Mouse (Mus musculus) 3T3-L1 (cell line): ENCODE results near the gene Trit1.

Experiments used
- DNase-seq: peaks from one replicate; pipeline ENCODE4 v3.0.0-alpha.2; 2015; ENCODE audit warnings: low read depth, low spot score

Gene Trit1

DNA sequence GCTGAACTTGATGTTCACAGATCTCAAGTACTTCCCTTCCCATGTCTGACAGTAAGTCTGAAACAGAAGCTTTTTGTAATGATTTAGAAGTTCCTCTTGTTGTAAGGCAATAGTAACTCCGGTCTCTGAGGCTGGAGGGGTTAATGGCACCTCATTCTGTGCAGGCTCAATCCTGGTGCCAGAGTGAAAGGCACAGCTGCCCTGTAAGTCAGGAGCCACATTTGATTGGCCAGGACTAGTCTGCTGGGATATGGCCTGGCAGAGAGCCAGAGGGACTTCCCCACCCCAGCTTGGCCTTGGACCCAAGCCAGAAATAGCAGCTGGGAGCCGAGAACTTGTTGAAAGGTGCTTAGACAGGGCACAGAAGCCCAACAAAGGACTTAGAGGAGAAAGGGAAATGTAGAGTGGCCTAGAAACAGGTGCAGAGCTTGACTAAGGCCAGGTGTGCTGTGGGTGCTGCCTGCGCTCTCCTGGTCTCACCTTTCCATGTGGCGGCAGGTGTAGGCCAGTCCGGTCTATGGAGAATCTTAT is 34.3 kb downstream of the Trit1 start:
- peak; percentile 47 for DNase-seq

DNA sequence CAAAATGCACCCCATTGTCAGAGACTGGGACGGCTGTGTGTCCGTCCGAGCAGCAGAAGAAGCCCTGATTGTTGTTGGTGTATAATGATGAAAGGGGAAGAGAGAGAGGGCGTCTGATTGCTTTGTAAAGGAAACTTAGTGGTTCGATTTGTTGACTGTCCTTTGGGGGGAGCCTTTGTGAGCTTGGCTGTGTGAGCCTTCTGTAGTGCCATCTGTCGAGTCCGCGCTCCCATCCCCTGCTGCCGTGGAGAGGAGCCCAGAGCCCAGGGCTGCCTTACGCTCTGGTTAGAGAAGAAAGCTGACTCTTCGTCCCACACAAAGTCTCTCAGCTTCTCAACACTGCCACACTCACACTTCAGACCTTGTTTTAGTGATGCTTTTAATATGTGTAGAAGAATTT is 36.8 kb downstream of the Trit1 start:
- no peak for DNase-seq

DNA sequence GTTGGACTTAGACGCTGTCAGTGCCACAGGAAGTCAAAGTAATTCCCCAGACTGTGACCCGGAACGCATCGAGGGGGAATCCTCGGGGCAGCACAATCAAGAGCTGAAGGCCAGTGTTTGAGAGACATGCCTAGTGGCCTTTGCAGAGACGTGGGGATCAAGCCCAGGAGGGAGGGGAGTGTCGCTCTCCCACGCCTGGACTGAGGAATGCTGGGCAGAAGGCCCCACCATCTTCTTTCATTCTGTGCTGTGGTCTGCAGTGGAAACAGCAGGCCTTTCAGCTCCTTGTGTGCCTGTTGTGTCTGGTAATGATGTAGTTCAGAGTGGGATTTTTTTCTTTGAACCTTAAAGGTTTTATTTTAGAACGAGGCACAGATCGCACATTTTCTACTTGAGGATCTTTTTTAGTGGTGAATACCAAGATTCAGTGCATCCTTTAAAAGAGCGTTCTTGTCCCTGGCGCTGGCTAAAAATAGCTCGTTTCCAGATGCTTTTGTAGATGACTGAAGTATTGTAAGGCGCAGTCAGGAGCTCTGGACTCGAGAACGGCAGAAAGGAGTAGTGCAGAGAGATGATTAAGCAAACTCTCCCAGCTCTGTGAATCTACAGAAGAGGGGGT is 37.9 kb downstream of the Trit1 start:
- no peak for DNase-seq

DNA sequence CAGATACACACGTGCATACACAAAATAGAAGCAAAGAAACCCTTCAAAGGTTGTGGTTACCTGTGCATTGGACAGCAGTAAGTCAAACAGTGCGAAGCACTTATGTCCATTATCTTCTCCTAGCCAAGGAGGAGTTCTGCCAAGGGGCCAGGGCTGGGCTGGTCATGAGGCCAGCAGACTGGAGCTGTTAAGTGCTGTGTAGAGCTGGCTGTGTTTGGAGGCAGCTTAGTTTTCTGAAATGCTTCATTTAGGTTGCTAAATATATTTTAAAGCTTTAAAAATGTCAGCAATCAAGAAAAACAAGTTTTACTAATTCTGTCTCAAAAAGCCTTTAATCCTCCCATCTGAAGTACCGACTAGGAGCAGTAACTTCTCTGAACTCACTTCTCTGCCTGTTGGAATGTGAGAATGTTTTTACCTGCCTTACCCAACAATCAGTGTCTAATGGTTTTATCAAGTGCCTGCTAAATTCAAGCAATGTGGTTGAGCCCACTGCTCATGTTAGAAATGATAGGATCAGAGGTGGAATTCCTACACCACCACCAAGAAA is 40.2 kb downstream of the Trit1 start:
- no peak for DNase-seq

DNA sequence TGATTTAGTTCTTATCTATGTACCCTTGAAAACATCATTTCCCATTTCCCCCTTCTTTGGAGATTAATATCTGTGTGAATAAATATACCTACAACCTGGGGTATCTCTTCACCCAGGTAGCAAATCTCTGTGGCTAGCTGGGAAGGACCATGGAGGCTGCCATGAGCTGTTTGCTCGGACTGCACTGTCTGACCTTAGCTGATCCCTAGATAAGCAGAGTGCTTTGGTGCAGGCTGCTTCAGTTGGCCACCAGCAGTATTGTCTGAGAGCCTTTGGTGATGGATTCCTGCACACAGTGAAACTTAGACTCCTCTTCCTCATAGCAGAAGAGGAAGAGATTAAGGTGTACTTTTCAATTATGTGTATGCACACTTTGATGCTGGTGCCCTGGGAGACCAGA is 41.6 kb downstream of the Trit1 start:
- no peak for DNase-seq

DNA sequence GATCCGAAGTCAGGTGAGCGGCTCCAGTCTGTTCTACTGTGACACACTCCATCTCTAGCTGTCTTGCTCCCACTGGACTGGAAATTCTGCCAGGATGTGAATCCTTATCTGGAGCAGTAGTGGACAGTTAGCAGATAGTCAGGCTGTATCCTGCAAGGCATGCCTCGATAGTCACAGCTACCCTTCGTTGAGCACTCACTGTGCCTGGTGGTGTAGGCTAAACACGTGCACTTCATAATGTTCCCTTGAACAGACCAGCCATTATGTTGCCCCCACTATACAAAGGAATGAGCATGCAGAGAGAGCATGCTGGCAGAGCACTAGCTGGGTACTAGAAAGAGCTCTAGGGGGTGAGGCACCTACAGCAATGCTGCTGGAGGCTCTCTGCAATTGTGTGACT is 45.3 kb downstream of the Trit1 start:
- no peak for DNase-seq

DNA sequence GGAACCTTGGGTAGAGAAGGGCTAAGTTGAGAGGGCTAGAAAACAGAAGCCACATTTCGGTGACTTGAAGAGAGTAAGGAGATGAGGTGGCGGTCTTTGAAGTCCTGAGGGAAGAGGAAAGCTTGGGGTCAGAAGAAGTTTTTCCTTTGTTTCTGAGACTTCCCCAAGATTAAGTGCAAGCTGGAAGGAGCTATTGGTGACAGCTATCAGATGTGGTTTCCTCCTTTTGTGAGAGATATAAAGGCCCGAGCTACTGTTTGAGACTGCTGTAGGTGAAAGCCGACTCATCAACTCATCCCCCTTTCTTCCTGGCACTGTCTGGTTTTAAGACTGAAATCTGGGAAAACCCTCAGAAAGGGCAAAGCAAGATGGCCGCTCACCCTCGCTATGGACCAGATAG is 52.2 kb downstream of the Trit1 start:
- no peak for DNase-seq

DNA sequence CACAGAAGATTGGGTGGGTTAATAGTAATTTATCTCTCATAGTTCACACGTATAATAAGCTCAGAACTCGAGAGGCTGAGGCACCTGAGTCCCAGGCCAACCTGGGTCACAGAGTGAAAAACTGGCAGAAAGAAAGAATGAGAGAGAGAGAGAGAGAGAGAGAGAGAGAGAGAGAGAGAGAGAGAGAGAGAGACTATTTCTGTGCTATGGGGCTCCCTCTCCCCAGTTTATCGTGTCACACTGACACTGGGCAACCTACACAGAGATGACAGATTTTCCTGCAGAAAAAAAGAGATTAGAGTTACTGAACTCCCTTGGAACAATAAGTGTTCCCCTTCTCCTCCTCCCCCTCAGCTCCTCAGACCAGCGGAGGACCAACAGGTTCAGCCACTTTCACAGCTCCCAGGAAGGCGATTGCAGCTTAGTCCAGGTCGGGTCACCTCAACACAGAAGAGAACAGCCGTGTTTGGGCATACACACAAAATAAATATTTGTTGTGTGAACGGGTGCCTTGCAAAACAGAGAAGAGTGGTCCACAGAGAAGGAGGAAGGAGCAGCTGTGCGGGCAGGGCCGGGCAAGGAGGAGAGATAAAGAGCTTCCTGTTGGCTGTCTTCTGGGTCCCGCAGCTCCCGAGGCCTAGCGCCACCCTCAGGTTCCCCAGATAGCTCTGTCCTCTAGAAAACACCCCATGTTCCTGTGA is 55.0 kb downstream of the Trit1 start:
- peak; percentile 24 for DNase-seq

DNA sequence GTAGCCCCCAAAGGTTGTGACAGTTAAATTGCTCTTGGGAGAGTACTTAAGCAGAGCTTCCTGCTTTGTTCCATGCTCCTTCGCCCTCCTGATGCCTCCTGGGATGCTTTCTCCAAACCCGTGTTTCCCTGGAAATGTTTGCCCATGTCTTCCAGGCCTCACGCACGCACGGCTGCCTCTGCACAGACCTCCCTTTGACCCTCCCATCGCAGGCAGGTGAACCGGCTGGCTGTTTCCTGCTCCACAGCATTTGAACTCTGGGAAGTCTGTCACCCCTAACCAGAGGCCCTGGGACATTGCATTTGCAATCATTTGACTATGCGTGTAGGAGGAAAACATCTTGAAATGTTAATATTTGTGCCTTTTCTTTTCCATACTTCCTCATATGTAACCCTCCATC is 60.5 kb downstream of the Trit1 start:
- DNase-seq: no peak

DNA sequence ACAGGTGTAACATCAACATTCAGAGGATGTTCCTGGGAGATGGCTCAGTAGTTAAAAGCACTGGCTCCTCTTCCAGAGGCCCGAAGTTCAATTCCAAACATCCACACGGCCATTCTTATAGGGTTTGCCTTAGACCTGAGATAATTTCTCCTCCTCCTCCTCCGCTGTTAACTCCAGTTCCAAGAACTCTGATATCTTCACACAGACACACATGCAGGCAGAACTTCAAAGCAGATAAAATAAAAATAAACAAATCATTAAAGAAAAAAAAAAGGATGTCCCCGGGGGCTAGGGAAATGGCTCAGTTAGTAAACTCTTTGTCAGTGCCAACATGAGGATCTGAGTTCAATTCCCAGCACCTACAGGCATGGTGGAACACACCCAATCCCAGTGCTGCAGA is 61.8 kb downstream of the Trit1 start:
- DNase-seq: no peak

DNA sequence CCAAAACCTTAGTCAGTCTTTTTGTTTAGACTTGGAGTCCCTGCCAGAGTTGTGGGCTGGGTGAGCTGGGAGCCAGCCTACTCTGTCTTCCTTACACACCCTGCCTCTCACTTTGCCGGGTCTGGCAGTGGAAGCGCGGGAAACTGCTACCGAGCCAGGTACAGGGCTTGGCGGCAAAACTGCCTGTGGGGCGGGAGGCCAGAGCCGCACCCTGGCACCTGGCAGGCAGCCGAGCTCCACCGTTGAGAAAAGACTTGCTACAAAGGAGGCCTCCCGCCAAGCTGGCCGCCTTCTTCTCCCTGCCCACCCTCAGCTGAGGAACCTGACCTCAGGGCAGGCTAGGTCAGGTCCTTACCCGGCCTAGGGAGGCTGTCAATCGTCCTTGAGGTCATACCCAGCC is 64.4 kb downstream of the Trit1 start:
- no peak for DNase-seq

DNA sequence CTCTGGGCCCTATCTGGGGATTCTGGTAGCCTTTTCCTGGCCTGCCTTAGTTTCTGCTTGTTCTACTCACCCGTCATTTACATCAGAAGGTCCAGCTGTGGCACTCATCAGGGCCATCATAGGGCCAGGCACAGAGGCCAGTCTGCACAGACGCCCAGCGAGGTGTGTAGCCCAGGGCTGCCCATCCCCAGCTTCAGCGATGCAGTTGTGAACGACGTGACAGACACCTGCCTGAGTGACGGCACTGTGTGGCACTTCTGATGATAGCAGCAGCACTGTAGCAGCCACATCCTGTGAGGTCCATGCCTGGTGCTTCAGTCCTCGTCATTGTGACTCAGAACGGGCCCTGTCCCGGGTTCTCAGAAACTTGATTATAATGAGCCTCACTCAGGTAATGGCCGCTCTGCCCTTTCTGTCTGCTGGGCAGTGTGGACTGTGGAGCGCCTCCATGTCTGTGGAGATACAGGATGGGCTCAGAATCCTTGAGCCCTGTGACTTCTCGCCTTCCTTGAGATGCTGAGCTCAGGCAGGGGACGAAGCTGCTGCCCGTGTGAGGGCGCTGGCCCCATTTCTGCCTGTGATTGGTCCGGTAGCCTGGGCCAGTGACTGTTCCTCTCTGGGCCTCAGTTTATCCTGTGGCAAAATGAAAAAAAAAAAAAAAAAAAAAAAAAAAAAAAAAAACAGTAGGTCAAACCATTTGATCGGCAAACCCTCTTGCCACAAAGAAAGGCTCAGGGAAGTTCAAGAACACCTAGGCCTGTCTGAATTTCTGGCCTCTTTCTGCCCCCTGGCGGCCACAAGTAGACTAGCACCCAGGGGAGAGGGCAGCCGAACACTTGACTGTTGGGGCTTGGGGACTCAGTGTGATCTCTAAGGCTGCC is 66.1 kb downstream of the Trit1 start:
- peak; percentile 66 for DNase-seq

DNA sequence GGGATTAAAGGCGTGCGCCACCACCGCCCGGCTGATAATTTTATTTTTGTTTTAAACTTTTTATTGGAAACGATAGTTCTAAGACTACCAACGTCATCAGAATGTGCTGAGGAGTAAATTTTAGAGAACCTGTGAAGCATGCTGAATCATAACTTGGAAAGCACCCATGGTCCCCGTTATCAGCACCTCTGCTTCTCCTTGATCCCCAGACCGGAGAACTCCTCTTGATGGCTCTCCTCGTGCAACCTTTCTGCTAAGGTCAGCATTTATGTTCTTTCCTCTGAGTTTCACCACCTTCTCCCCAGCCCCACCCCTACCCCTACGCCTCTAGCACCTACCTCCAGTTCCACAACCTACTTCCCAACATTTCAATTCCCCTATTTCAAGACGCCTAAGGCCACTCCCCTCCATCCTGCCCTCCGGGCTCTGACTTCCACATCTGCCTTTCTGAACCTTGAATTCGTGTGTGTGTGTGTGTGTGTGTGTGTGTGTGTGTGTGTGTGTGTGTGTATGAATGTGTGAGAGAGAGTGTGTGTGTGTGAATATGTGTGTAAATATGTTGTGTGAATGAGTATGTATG is 67.0 kb downstream of the Trit1 start:
- DNase-seq: no peak

DNA sequence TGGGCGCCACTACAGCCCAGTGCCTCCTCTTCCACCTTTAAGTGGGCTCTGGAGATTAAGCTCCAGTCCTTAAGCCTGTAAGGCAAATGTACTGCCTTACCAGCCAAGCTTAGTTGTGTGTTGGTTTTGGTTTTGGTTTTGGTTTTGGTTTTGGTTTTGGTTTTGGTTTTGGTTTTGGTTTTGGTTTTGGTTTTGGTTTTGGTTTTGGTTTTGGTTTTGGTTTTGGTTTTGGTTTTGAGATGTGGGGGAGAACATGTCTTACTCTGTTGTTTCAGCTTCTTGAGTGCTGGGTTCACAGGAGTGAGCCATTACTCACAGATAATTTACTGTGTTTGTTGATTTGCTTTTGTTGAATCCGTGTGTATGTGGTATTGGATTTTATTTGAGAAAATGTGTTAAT is 68.9 kb downstream of the Trit1 start:
- DNase-seq: no peak

DNA sequence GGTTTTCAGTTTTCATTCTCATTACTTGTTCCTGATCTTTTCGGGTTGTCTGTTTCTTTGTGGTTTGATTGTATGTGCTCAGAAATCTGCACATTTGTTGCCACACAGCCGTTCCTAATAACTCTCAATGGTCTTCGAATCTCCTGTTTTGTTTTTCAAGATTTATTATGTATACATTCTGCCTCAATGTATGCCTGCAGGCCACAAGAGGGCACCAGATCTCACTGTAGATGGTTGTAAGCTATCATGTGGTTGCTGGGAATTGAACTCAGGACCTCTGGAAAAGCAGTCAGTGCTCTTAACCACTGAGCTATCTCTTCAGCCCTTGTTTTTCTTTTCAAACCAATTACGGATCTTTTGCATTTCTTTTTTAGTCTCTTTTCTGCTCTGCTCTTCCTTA is 70.0 kb downstream of the Trit1 start:
- no peak for DNase-seq

DNA sequence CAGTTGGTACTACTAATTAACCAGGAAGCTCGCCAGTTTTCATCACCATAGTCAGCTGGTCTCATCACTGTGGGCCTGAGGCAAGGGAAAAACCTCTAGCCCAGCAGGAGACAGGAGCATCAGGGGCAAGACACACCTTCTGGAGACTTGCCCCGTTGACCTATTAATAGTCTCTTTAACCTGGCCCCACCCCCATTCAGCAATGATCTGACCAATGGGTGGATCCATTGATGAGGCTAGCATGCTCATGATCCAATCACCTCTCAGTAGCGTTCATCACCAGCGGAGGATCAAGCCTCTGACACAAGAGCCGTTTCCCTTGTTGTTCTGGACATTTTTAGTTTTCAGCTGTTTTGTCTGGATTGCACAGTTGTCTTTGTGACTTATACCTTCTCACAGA is 76.2 kb downstream of the Trit1 start:
- DNase-seq: no peak

DNA sequence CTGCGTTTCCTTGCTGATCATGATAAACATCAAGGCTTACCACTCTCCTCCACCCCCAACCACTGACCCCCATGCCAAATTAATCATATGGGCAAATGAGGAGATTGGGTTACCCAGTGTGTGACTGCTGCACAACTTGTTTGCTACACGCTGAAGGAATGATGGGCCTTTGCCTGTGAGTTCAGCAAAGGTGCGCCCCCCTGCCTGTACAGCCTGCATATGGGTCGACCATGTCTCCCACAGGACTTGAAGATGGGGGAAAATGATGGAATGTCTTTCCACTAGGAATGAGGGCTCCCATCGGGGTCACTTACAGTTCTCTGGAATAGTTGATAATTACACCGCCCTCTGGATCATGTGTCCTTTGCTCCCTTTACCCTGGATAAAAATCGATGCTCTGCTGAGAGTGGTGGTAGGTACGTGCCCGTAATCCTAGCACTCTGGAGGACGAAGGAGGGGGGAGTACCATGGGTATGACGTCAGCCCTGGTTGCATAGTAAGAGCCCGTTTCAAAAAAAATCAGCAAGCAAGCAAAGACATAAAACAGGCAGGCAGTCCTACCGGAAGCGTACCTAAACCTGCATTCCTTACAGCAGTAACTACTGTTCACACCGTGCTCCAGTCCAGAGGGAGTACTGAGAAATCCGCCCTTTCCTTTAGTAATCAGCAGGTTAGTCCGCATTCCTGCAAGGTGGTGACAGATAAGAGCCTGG is 76.8 kb downstream of the Trit1 start:
- DNase-seq: no peak

DNA sequence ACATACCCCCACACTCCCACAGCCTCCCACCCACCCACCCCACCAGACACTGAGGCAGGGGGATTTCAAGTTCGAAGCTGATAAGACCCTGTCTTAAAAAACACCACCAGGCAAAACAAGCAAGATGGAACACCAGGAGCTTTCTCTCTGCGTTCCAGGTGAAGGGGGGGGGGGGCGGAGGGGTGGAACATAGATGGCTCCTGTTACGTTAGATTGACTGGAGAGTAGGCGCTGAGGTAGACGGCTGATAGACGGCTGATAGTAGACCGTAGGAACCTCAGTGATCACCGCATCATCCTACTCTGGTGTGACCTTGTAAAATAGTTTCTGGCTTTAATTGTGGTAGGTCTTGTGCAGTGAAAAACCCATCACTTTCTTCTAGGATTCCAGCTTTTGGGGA is 77.5 kb downstream of the Trit1 start:
- no peak for DNase-seq
